Mouse (Mus musculus) MEL (cell line): ENCODE data around the gene Pcnx3. TPM values are rescaled to one million over a fixed set of nuclear protein-coding genes. Genes with fewer than 3 reads are reported as not detected.

Experiments
- DNase-seq: peaks from one replicate; pipeline ENCODE4 v3.0.0; 2011; ENCODE audit warnings: low read depth, low spot score
- H3K27ac ChIP-seq: 2 replicates; pipeline ENCODE4 v1.5.1; 2012; ENCODE audit warnings: low read depth, mild to moderate bottlenecking, control low read depth, low read length, moderate library complexity; ENCODE audit not compliant: control insufficient read depth
- H3K27me3 ChIP-seq, 2 experiments: fragments of 150-350 bp in 1 of 2; sonication (generic) in 1 of 2; 2 replicates each; pipeline ENCODE4 v1.6.1; 2012; ENCODE audit warnings: low read length in 2 of 2, mild to moderate bottlenecking in 2 of 2, improper control_type of control experiment in 1 of 2, moderate library complexity in 1 of 2; ENCODE audit not compliant: insufficient read depth in 2 of 2, control insufficient read depth in 1 of 2
- H3K36me3 ChIP-seq, 2 experiments: 2 replicates each; pipeline ENCODE4 v1.6.1; 2012 to 2014; ENCODE audit warnings: low read length in 2 of 2, improper control_type of control experiment in 1 of 2, inconsistent platforms in 1 of 2, mild to moderate bottlenecking in 1 of 2; ENCODE audit not compliant: insufficient read depth in 2 of 2, control insufficient read depth in 1 of 2
- H3K4me1 ChIP-seq, 2 experiments: fragments of 150-350 bp in 1 of 2; sonication (generic) in 1 of 2; 2 replicates each; pipeline ENCODE4 v1.6.1; 2012; ENCODE audit warnings: low read length in 2 of 2, improper control_type of control experiment in 1 of 2, mild to moderate bottlenecking in 1 of 2; ENCODE audit not compliant: insufficient read depth in 2 of 2, control insufficient read depth in 1 of 2
- H3K4me3 ChIP-seq, 2 experiments: fragments of 150-350 bp in 1 of 2; sonication (generic) in 1 of 2; 2 replicates each; pipeline ENCODE4 v1.5.1; 2012; ENCODE audit warnings: low read depth in 2 of 2, low read length in 2 of 2, mild to moderate bottlenecking in 2 of 2, moderate library complexity in 2 of 2, control low read depth in 1 of 2, improper control_type of control experiment in 1 of 2; ENCODE audit not compliant: control insufficient read depth in 1 of 2, insufficient read depth in 1 of 2
- H3K79me2 ChIP-seq: 2 replicates; pipeline ENCODE4 v1.6.1; 2012; ENCODE audit warnings: mild to moderate bottlenecking, low read length, moderate library complexity; ENCODE audit not compliant: control insufficient read depth, poor library complexity, insufficient read depth
- H3K9ac ChIP-seq: 2 replicates; pipeline ENCODE4 v1.6.1; 2012; ENCODE audit warnings: low read depth, mild to moderate bottlenecking, control low read depth, low read length, moderate library complexity; ENCODE audit not compliant: control insufficient read depth, poor library complexity, severe bottlenecking
- H3K9me3 ChIP-seq: fragments of 150-350 bp; sonication (generic); replicated peaks from 2 replicates; pipeline ENCODE4 v1.6.1; 2012; ENCODE audit warnings: mild to moderate bottlenecking, low read length, improper control_type of control experiment, moderate library complexity; ENCODE audit not compliant: insufficient read depth
- EP300 ChIP-seq, 2 experiments: IDR thresholded peaks; 2 replicates each; pipeline ENCODE4 v1.6.1; 2011; ENCODE audit warnings: improper control_type of control experiment in 2 of 2, low read length in 2 of 2, low read depth in 1 of 2, mild to moderate bottlenecking in 1 of 2
- GABPA ChIP-seq: IDR thresholded peaks from 2 replicates; pipeline ENCODE4 v1.6.1; 2012; ENCODE audit warnings: low read depth, mild to moderate bottlenecking, inconsistent platforms, low read length, improper control_type of control experiment, moderate library complexity
- KAT2A ChIP-seq: conservative IDR thresholded peaks from 2 replicates; pipeline ENCODE4 v1.6.1; 2012; ENCODE audit warnings: low read depth, low read length, improper control_type of control experiment, inconsistent platforms
- MEF2A ChIP-seq: IDR thresholded peaks from 2 replicates; pipeline ENCODE4 v1.6.1; 2014; ENCODE audit warnings: low read depth, mild to moderate bottlenecking, inconsistent platforms, low read length, improper control_type of control experiment; ENCODE audit not compliant: poor library complexity, insufficient replicate concordance, severe bottlenecking; ENCODE audit errors: extremely low read depth
- MXI1 ChIP-seq: IDR thresholded peaks from 2 replicates; pipeline ENCODE4 v1.6.1; 2011; ENCODE audit warnings: mild to moderate bottlenecking, low read depth, low read length, improper control_type of control experiment
- NELFE ChIP-seq: IDR thresholded peaks from 2 replicates; pipeline ENCODE4 v1.6.1; 2011; ENCODE audit warnings: low read depth, low read length, improper control_type of control experiment
- POLR2A ChIP-seq, 2 experiments: IDR thresholded peaks; 2 replicates each; pipeline ENCODE4 v1.6.1; 2011 to 2012; ENCODE audit warnings: low read length in 2 of 2, mild to moderate bottlenecking in 2 of 2, control low read depth in 1 of 2, improper control_type of control experiment in 1 of 2, low read depth in 1 of 2, moderate library complexity in 1 of 2; ENCODE audit not compliant: control insufficient read depth in 1 of 2, insufficient read depth in 1 of 2, poor library complexity in 1 of 2
- POLR2AphosphoS2 ChIP-seq: IDR thresholded peaks from 2 replicates; pipeline ENCODE4 v1.6.1; 2011; ENCODE audit warnings: low read length, improper control_type of control experiment
- POLR2AphosphoS5 ChIP-seq: IDR thresholded peaks from 2 replicates; pipeline ENCODE4 v1.6.1; 2012; ENCODE audit warnings: low read depth, borderline replicate concordance, mild to moderate bottlenecking, inconsistent platforms, low read length, moderate library complexity, mixed read lengths
- SIN3A ChIP-seq: IDR thresholded peaks from 2 replicates; pipeline ENCODE4 v1.6.1; 2012; ENCODE audit warnings: low read length, improper control_type of control experiment, inconsistent platforms
- SMC3 ChIP-seq: IDR thresholded peaks from 2 replicates; pipeline ENCODE4 v1.6.1; 2011; ENCODE audit warnings: low read depth, low read length, improper control_type of control experiment
- TAL1 ChIP-seq: IDR thresholded peaks from 2 replicates; pipeline ENCODE4 v1.6.1; 2012; ENCODE audit warnings: mild to moderate bottlenecking, inconsistent platforms, low read length, moderate library complexity, mixed read lengths
- TCF12 ChIP-seq: IDR thresholded peaks from 2 replicates; pipeline ENCODE4 v1.6.1; 2014; ENCODE audit warnings: low read depth, mild to moderate bottlenecking, inconsistent platforms, low read length, improper control_type of control experiment, moderate library complexity
- UBTF ChIP-seq: IDR thresholded peaks from 2 replicates; pipeline ENCODE4 v1.6.1; 2012; ENCODE audit warnings: low read depth, mild to moderate bottlenecking, inconsistent platforms, low read length, improper control_type of control experiment, moderate library complexity, borderline replicate concordance; ENCODE audit not compliant: insufficient read depth
- ZKSCAN1 ChIP-seq: IDR thresholded peaks from 2 replicates; pipeline ENCODE4 v1.6.1; 2012; ENCODE audit warnings: low read depth, mild to moderate bottlenecking, inconsistent platforms, low read length, improper control_type of control experiment, moderate library complexity
- ZNF384 ChIP-seq: IDR thresholded peaks from 2 replicates; pipeline ENCODE4 v1.6.1; 2012; ENCODE audit warnings: low read depth, mild to moderate bottlenecking, inconsistent platforms, low read length, improper control_type of control experiment
- polyA plus RNA-seq, 2 experiments: library from polyadenylated mRNA; stranded (reverse) in 1 of 2; unstranded in 1 of 2; fragments of >175 nt in 1 of 2; fragments of >200 nt in 1 of 2; gene quantifications; 2 replicates each; pipeline versions ENCODE4 v1.2.1 to v1.2.4; 2012; ENCODE audit warnings: low replicate concordance in 2 of 2, low read depth in 1 of 2; ENCODE audit not compliant: insufficient read length in 2 of 2, insufficient read depth in 1 of 2, missing spikeins in 1 of 2
- total RNA-seq: library from RNA; depleted of rRNA; stranded (reverse); fragments of 300-350 nt; gene quantifications from 2 replicates; pipeline ENCODE4 v1.2.3, GENCODE M21; 2012

Gene Pcnx3
- total and polyA plus RNA-seq, 3 experiments: 25.3 to 76.4 TPM; not detected in 1

DNA sequence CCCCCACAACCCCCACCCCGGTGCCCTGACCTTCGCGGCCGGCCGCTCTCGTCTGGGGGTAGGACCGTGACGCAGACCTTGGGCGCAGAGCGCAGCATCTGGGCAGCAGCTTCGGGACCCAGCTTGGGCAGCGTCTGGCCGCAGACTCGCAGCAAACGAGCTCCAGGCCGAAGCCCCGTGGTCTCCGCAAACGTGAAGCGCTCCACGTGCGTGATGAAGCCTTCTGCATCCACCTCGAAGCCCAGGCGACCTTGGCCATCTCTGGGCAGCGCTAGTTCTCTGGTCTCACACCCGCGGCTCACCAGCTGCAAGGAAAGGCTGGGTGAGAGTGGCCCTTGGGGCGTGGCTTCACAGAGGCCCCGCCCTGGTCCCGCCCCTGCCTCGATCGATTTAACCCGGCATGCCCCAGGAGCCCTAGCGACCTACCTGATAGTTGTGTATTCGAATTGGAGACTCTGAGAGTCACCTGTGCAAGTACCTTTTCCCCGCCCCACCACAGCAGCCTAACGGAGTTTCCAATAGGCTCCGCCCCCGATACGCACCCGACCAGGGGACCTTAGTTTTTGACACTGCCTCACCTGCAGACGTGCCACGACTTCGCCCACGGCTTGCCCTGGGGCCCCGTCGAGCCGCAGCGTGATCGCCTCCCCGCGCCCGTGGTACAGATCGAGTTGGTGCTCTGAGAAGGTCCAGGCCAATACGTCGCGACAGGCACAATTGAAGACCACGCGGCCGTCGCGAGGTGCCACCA lies 34.6 kb downstream of the Pcnx3 start:
- H3K9ac ChIP-seq: no peak overlapping the region

DNA sequence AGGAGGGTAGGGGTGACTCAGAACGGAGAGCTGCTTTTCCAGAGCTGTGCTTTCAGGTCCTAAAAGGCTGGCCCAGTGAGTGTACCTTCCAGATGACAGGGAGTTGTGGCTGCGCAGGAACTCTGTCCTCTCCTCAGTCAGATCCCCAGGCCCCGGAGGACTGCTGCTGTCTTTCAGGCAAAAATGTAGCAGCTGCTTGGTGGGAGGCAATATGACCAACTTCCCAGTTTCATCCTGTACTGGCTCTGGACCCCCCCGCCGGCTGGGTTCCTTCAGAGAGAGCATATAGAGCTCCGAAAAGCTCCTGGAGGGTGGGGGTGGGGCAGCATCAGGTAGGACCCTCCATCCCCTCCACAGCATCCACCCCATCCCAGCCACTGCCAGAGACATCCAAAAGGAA lies 36.1 kb downstream of the Pcnx3 start:
- no peak for TF ChIP-seq POLR2AphosphoS5
- TF ChIP-seq POLR2AphosphoS2: no peak
- TF ChIP-seq NELFE: no peak
- no peak for TF ChIP-seq EP300 (IDR thresholded peaks at IDR 0.05; ENCODE audit: low read depth in 1 of 2, low read length in 2 of 2)
- no peak for TF ChIP-seq UBTF
- TF ChIP-seq ZNF384: no peak
- TF ChIP-seq TCF12: no peak
- no peak for TF ChIP-seq MXI1
- no peak for TF ChIP-seq TAL1
- TF ChIP-seq KAT2A: no peak
- no peak for TF ChIP-seq ZKSCAN1
- TF ChIP-seq GABPA: no peak
- no peak for TF ChIP-seq POLR2A (IDR thresholded peaks at IDR 0.05; ENCODE audit: control insufficient read depth in 1 of 2, insufficient read depth in 1 of 2, low read depth in 1 of 2, low read length in 2 of 2, poor library complexity in 1 of 2)
- TF ChIP-seq, all 39 proteins: peak for 0
- no peak for DNase-seq
- Histone ChIP-seq H3K4me1 (0 out of 4 replicates have a peak, but pooled peaks cover 0 to 4% of the 10 kb centered on the region in 2 experiments), H3K36me3 (peaks cover 0 to under 1% of the 10 kb centered on the region in 2 experiments; a peak in 1 of 4 replicates), H3K9me3 (no peaks in the 10 kb centered on the region), H3K27ac (no peak overlapping the region), H3K9ac (no peak overlapping the region), H3K4me3 (no peak overlapping the region), H3K79me2 (no peaks in the 10 kb centered on the region), H3K27me3 (no peaks in the 10 kb centered on the region)

More for the DNA sequence above, 34.6 kb downstream of the Pcnx3 start:
- TF ChIP-seq MEF2A (no peak), SMC3 (no peak), SIN3A (no peak)
- 0 out of 4 replicates have a peak, but pooled peaks cover 0 to 4% of the 10 kb centered on the region in 2 experiments for H3K4me1 ChIP-seq
- H3K9me3 ChIP-seq: no peaks in the 10 kb centered on the region
- H3K79me2 ChIP-seq: no peaks in the 10 kb centered on the region
- no peak overlapping the region for H3K27ac ChIP-seq
- DNase-seq: no peak
- H3K36me3 ChIP-seq: no peaks in the 10 kb centered on the region
- H3K27me3 ChIP-seq: no peaks in the 10 kb centered on the region
- H3K4me3 ChIP-seq: no peak overlapping the region
